Mouse (Mus musculus) liver, embryonic 11.5 days (tissue): Measurements from ENCODE around the gene Kncn. TPM values are rescaled to one million over a fixed set of nuclear protein-coding genes. Genes with fewer than 3 reads are reported as not detected.

ENCODE experiments used
- ATAC-seq: fragments of 200-750 bp; cut with Nextera tagmentation; replicated peaks from 2 replicates; pipeline ENCODE4 v1.8.0; 2017; ENCODE audit warnings: moderate number of reproducible peaks, mild to moderate bottlenecking, moderate TSS enrichment, moderate library complexity; ENCODE audit not compliant: low FRiP score
- DNase-seq: peaks from one replicate; pipeline ENCODE4 v3.0.0-alpha.2; 2017; ENCODE audit warnings: low spot score
- H3K27ac ChIP-seq: fragments of 300-500 bp; sonication (generic); 2 replicates; pipeline ENCODE4 v1.5.1; 2014; ENCODE audit warnings: mild to moderate bottlenecking, low read depth, low read length, control low read depth
- H3K27me3 ChIP-seq: fragments of 300-500 bp; sonication (generic); replicated peaks from 2 replicates; pipeline ENCODE4 v1.6.1; 2014; ENCODE audit warnings: low read length, mixed read lengths; ENCODE audit not compliant: control insufficient read depth, insufficient read depth
- H3K36me3 ChIP-seq: fragments of 300-500 bp; sonication (generic); 2 replicates; pipeline ENCODE4 v1.6.1; 2014; ENCODE audit warnings: mild to moderate bottlenecking, low read length, moderate library complexity, mixed read lengths; ENCODE audit not compliant: control insufficient read depth, insufficient read depth
- H3K4me1 ChIP-seq: fragments of 300-500 bp; sonication (generic); replicated peaks from 2 replicates; pipeline ENCODE4 v1.6.1; 2014; ENCODE audit warnings: low read length, mixed read lengths; ENCODE audit not compliant: control insufficient read depth, insufficient read depth
- H3K4me2 ChIP-seq: fragments of 300-500 bp; sonication (generic); 2 replicates; pipeline ENCODE4 v1.6.1; 2014; ENCODE audit warnings: mild to moderate bottlenecking, control low read depth, moderate library complexity
- H3K4me3 ChIP-seq: fragments of 300-500 bp; sonication (generic); 2 replicates; pipeline ENCODE4 v1.5.1; 2014; ENCODE audit warnings: low read depth, low read length, control low read depth
- H3K9ac ChIP-seq: fragments of 300-500 bp; sonication (generic); 2 replicates; pipeline ENCODE4 v1.6.1; 2014; ENCODE audit warnings: low read depth, low read length, control low read depth
- H3K9me3 ChIP-seq: fragments of 300-500 bp; sonication (generic); 2 replicates; pipeline ENCODE4 v1.6.1; 2016; ENCODE audit warnings: low read length, inconsistent platforms, mixed read lengths; ENCODE audit not compliant: control insufficient read depth
- WGBS: fragments of 180-500 bp; shearing (Covaris S2); extraction: QIAGEN DNeasy Blood & Tissue Kit; methylation state at CpG from one replicate; pipeline ENCODE4 v1.1.7; 2014; 5-methylcytosine and 5-hydroxymethylcytosine counted together
- polyA plus RNA-seq: library from polyadenylated mRNA; unstranded; fragments of >200 nt; fragmentation: Nextera tagmentation; extraction: Ambion mirVana; gene quantifications from 2 replicates; pipeline ENCODE4 v1.2.1, GENCODE M21; 2014

The Kncn gene
- polyA plus RNA-seq, 1 experiment from 2014 or later = not detected

DNA sequence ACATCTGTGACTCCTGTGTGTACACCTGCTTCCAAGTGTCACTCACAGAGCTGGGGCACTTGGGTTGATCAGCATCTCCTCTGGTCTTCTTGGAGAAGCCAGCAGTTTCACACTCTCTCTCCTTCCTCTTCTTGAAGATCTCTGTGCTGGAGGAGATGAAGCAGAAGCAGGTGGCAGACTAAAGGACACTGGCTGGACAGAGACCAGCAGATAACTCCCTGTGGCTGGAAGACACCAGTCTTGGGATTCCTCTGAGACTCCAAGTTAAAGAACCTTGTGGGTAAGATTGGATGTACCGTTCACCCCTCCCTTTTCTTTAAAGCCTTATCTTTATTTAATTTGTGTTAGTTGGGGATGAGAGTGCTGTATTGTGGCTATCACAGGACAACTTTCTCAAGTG is 36.1 kb upstream of the Kncn start:
- 37% methylated on average over 1 of the region's 1 CpGs for WGBS
- Histone ChIP-seq H3K27ac (peak overlapping the region; percentile 89), H3K4me1 (peaks cover 58% of the 10 kb centered on the region), H3K9ac (no peak overlapping the region), H3K4me2 (peak overlapping the region; percentile 53), H3K27me3 (no peaks in the 10 kb centered on the region), H3K4me3 (no peak overlapping the region), H3K9me3 (no peaks in the 10 kb centered on the region), H3K36me3 (peaks cover 6% of the 10 kb centered on the region; the same call in 1 of the 2 replicates)
- ATAC-seq (no peak), DNase-seq (no peak)

DNA sequence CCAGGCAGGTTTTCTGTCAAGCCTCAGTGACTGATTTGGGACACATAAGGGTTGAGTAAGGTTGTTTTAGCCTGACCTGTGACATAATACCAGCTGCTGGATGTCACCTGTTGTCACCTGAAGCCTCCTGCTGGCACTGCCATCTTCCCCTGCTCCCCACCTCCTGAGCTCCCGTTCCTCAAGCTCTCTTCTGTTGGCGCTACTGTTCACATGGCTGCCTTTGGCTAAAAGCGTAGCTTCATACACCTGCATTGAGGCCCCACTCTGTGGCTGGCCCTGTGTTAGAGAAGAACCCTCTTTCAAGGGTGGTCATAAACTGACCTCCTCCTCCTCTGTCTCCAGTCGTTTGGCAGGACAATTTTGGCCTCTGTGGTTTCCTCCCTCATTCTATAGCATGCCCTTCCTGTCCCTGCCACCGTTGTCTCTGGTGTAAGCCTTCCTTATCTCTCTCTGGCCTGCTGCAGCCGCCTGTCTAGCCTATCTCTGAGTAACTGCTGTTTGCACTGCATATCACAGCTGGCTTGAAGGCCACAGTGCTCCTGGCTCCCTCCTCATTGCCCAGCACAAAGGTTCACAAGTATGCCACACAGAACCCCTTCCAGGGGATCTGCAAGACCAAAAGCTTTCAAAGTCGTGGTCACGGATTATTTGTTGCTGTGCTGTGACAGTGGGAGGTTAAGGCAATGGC is 35.1 kb upstream of the Kncn start:
- ATAC-seq (peak; percentile 98), DNase-seq (peak; percentile 70)
- Histone ChIP-seq H3K4me3 (no peak overlapping the region), H3K27me3 (no peaks in the 10 kb centered on the region), H3K27ac (peak overlapping the region; percentile 89), H3K36me3 (peaks cover 3% of the 10 kb centered on the region; the same call in 1 of the 2 replicates), H3K4me2 (peak overlapping the region; percentile 54), H3K9ac (peak overlapping the region; percentile 56), H3K9me3 (no peaks in the 10 kb centered on the region), H3K4me1 (peaks cover 58% of the 10 kb centered on the region)
- 10% methylated on average over 8 of the region's 8 CpGs for WGBS

DNA sequence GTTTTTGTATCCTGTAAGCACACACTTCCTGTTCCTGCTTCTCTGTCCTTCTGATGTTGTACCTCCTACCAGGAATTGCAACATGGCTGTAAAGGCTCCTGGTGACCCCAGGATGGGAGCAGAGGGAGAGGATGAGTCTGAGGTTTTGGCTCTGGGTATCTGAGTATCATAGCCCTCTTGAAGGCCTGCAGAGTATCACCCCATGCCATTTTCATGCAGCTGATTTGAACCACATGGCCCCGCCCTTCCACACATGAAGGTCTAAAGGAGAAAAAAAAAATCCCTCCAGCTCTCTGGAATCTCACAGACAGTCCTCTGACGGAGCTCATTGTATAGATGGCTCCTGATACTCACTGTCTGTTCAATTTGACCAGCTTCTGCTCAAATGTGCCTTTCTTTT is 34.1 kb upstream of the Kncn start:
- Histone ChIP-seq H3K4me1 (peaks cover 66% of the 10 kb centered on the region), H3K27ac (peak overlapping the region; percentile 89), H3K4me3 (no peak overlapping the region), H3K27me3 (no peaks in the 10 kb centered on the region), H3K9ac (peak overlapping the region; percentile 15; the same call in 1 of the 2 replicates), H3K9me3 (no peaks in the 10 kb centered on the region), H3K36me3 (peaks cover 3% of the 10 kb centered on the region; the same call in 1 of the 2 replicates), H3K4me2 (peak overlapping the region; percentile 54)
- 71% methylated on average over 2 of the region's 2 CpGs for WGBS
- ATAC-seq (no peak), DNase-seq (no peak)

DNA sequence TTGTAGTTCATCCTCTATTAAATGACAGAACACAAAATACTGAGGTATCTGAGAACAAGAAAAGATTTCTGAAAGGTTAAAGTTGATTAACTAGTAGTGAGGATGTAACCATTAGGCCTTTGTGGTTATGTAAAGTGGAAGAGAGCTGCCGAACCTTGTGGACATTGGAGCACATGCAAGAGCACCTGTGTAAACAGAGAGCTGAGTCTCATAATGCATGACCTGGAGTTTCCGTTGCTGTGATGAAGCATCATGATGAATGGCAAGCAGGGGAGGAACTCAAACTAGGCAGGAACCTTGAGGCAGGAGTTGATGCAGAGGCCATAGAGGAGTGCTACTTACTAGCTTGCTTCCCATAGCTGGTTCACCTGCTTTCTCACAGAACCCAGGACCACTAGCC is 33.6 kb upstream of the Kncn start:
- H3K36me3 ChIP-seq = peaks cover 3% of the 10 kb centered on the region; the same call in 1 of the 2 replicates
- H3K27ac ChIP-seq = no peak overlapping the region
- H3K4me1 ChIP-seq = peaks cover 68% of the 10 kb centered on the region
- no peak overlapping the region for H3K9ac ChIP-seq
- no peak overlapping the region for H3K4me2 ChIP-seq
- 53% methylated on average over 2 of the region's 2 CpGs for WGBS
- no peak for ATAC-seq
- DNase-seq = no peak
- H3K27me3 ChIP-seq = no peaks in the 10 kb centered on the region
- no peaks in the 10 kb centered on the region for H3K9me3 ChIP-seq
- H3K4me3 ChIP-seq = no peak overlapping the region

DNA sequence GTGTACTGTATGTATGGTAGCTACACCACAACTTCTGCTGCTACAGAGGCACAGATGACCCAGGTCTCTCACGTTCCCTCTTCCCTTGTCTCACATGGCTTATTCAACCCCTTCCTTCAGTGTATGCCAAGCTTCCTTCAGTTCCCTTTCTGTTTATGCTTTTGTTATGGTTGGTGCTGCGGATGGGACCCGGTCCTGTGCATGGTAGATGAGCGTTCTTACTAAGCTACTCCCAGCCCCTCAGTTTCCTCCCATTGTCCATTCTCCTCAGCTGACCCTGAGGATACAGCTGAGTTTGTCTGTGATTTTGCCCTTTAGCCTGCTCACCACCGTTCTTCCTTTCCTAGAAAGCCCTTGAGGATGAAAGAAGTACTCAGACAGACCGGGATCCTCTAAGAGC is 32.6 kb upstream of the Kncn start:
- peaks cover 68% of the 10 kb centered on the region for H3K4me1 ChIP-seq
- 86% methylated on average over 6 of the region's 6 CpGs for WGBS
- no peak overlapping the region for H3K27ac ChIP-seq
- peaks cover 3% of the 10 kb centered on the region; the same call in 1 of the 2 replicates for H3K36me3 ChIP-seq
- no peaks in the 10 kb centered on the region for H3K9me3 ChIP-seq
- ATAC-seq = no peak
- no peak overlapping the region for H3K9ac ChIP-seq
- no peak overlapping the region for H3K4me2 ChIP-seq
- no peaks in the 10 kb centered on the region for H3K27me3 ChIP-seq
- no peak for DNase-seq
- H3K4me3 ChIP-seq = no peak overlapping the region

DNA sequence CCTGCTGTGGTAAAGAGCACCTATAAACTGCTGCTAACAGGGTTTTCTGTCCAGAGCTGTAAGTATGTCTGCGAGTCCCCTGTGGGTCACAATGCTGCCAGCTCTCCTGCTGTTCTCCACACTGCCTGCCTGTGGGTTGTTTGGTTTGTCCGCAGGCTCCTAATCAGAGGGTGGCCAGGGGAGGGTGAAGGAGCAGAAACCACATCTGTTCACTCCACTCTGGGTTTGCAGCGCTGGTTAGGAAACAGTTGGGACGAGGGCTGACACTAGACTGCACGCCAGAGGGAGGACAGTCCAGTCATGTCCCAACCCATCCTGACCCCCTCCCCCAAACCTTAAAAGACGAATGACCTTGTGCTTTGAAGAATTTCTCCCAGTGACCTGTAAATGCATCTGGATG is 29.1 kb upstream of the Kncn start:
- peaks cover 49% of the 10 kb centered on the region for H3K4me1 ChIP-seq
- H3K9ac ChIP-seq = peak overlapping the region; percentile 32
- WGBS = 20% methylated on average over 6 of the region's 6 CpGs
- ATAC-seq (peak; percentile 21; the same call in 1 of the 2 replicates), DNase-seq (no peak)
- H3K4me3 ChIP-seq = no peak overlapping the region
- H3K9me3 ChIP-seq = no peaks in the 10 kb centered on the region
- H3K4me2 ChIP-seq = peak overlapping the region; percentile 18
- peak overlapping the region; percentile 17; the same call in 1 of the 2 replicates for H3K27ac ChIP-seq
- no peaks in the 10 kb centered on the region for H3K27me3 ChIP-seq
- H3K36me3 ChIP-seq = peaks cover 6% of the 10 kb centered on the region; the same call in 1 of the 2 replicates

DNA sequence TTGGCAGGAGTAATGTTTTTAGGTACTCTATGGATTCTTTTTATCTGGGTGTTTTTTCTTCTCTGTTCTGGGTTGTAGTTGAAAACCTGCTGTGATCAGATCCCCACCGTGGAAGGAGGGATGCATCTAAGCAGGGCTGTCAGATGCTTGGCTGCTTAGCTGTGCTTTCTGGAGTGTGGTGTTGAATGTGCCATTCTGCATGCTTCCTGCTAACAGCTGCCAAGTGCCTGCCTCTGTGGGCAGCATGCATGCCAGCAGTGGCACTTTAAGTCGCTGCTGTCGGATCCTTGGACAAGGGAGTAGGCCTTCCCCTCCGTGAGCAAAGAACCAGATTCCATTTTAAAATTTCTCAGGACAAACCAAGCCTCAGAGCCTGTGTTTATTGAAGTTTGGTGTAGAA is 28.6 kb upstream of the Kncn start:
- no peak for ATAC-seq
- peak overlapping the region; percentile 11 for H3K27ac ChIP-seq
- no peaks in the 10 kb centered on the region for H3K9me3 ChIP-seq
- no peaks in the 10 kb centered on the region for H3K27me3 ChIP-seq
- no peak for DNase-seq
- peaks cover 44% of the 10 kb centered on the region for H3K4me1 ChIP-seq
- peak overlapping the region; percentile 40 for H3K4me2 ChIP-seq
- no peak overlapping the region for H3K4me3 ChIP-seq
- H3K9ac ChIP-seq = peak overlapping the region; percentile 20; the same call in 1 of the 2 replicates
- H3K36me3 ChIP-seq = peaks cover 10% of the 10 kb centered on the region
- 67% methylated on average over 4 of the region's 4 CpGs for WGBS

DNA sequence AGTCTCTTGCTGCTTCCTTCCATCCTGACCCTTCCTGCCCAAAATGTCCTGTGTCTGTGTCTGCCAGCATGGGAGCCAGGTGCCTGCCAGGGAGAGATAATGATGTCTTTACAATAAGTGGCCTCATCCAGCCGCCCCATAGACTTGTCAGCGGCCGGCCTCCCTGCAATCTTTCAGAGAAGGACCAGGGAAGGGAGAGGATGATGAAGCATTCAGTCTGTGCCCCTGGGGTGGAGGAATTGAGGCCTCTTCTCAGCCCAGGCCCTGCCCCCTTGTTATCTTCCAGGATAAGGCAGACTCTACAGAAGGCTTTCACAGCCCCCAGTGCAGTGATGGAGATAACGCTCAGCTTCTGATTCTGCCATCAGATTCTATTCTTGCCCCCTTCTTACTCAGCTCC is 27.9 kb upstream of the Kncn start:
- DNase-seq (no peak), ATAC-seq (peak; percentile 93)
- H3K27ac ChIP-seq = peak overlapping the region; percentile 11
- WGBS = 14% methylated on average over 4 of the region's 4 CpGs
- H3K4me2 ChIP-seq = peak overlapping the region; percentile 40
- no peak overlapping the region for H3K4me3 ChIP-seq
- H3K27me3 ChIP-seq = no peaks in the 10 kb centered on the region
- no peak overlapping the region for H3K9ac ChIP-seq
- H3K4me1 ChIP-seq = peaks cover 41% of the 10 kb centered on the region
- no peaks in the 10 kb centered on the region for H3K9me3 ChIP-seq
- peaks cover 10% of the 10 kb centered on the region for H3K36me3 ChIP-seq

DNA sequence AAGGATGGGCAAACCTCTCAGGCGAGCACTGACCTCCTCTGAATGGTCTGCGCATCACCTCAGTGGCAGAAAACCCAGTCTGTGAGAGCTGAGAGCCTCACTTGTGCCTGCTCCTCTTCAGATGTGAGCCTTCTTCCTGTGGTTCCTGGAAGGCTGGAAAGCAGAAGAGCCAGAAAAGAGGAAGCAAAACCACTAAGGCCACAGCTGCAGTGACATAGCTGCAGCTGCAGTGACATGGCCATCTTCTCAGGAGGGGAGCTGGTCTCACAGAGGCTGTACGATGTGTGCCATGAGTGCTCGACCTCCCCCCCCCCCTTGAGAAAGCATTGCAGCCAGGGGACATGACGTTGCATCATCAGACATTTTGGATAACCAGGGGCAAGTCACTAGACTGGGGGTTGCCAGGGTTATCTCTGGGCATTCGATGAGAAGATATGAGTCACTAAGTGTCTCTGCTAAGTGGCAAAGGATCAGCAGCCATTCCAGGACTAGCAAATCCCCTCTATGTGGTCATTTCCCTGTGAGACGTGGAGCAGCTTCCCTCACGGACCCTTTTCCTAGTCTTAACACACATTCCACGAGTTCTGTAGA is 26.8 kb upstream of the Kncn start:
- Histone ChIP-seq H3K9me3 (no peaks in the 10 kb centered on the region), H3K9ac (no peak overlapping the region), H3K27me3 (no peaks in the 10 kb centered on the region), H3K27ac (no peak overlapping the region), H3K4me2 (no peak overlapping the region), H3K4me3 (no peak overlapping the region), H3K4me1 (peaks cover 41% of the 10 kb centered on the region), H3K36me3 (peaks cover 14% of the 10 kb centered on the region)
- WGBS = 58% methylated on average over 9 of the region's 9 CpGs
- ATAC-seq = no peak
- no peak for DNase-seq
